Mouse (Mus musculus) testis, adult 2 months (tissue): ENCODE data around the gene Cd320. TPM values are rescaled to one million over a fixed set of nuclear protein-coding genes. Genes with fewer than 3 reads are reported as not detected.
"Not testable (repeated sequence)": the region's sequence is repeated elsewhere in the genome, so short reads cannot be mapped to it uniquely, and the experiment has no call there.

Experiments
- H3K27ac ChIP-seq: fragments of 200-500 bp; 2 replicates; pipeline ENCODE4 v1.5.1; 2012; ENCODE audit warnings: low read depth, low read length; ENCODE audit not compliant: control insufficient read depth, insufficient read depth
- H3K27me3 ChIP-seq: fragments of 200-500 bp; 2 replicates; pipeline ENCODE4 v1.6.1; 2012; ENCODE audit warnings: mild to moderate bottlenecking, low read length, moderate library complexity; ENCODE audit not compliant: control insufficient read depth, insufficient read depth
- H3K36me3 ChIP-seq: fragments of 200-500 bp; 2 replicates; pipeline ENCODE4 v1.6.1; 2012; ENCODE audit warnings: mild to moderate bottlenecking, low read length; ENCODE audit not compliant: control insufficient read depth, insufficient read depth
- H3K4me1 ChIP-seq: fragments of 200-500 bp; 2 replicates; pipeline ENCODE4 v1.6.1; 2012; ENCODE audit warnings: low read length; ENCODE audit not compliant: control insufficient read depth, insufficient read depth
- H3K4me3 ChIP-seq: fragments of 200-500 bp; 2 replicates; pipeline ENCODE4 v1.5.1; 2012; ENCODE audit warnings: low read depth, mild to moderate bottlenecking, low read length, moderate library complexity, mixed read lengths; ENCODE audit not compliant: control insufficient read depth
- CTCF ChIP-seq: fragments of 200-500 bp; IDR thresholded peaks from 2 replicates; pipeline ENCODE4 v1.5.1; 2012; ENCODE audit warnings: low read depth, mild to moderate bottlenecking, inconsistent platforms, low read length, moderate library complexity; ENCODE audit not compliant: control insufficient read depth, insufficient read depth, insufficient replicate concordance
- POLR2A ChIP-seq: fragments of 200-500 bp; IDR thresholded peaks from 2 replicates; pipeline ENCODE4 v1.6.1; 2012; ENCODE audit warnings: low read depth, mild to moderate bottlenecking, inconsistent platforms, low read length, moderate library complexity; ENCODE audit not compliant: control insufficient read depth
- polyA plus RNA-seq: library from polyadenylated mRNA; depleted of rRNA; stranded (reverse); fragments of >200 nt; gene quantifications from 2 replicates; pipeline ENCODE4 v1.2.3, GENCODE M21; 2012

Gene Cd320
- polyA plus RNA-seq, 1 experiment, result 264 TPM

GRCm38 (mm10) chr17:33817184-33817968, 25.5 kb upstream of the Cd320 start:
- H3K36me3 ChIP-seq, result no peaks in the 10 kb centered on the region
- peak overlapping the region; percentile 86 for H3K4me3 ChIP-seq
- TF ChIP-seq CTCF, result no peak
- no peak; the same call in 1 of the 2 replicates for TF ChIP-seq POLR2A
- H3K27ac ChIP-seq, result peak overlapping the region; percentile 84
- H3K27me3 ChIP-seq, result no peaks in the 10 kb centered on the region
- peaks cover 14% of the 10 kb centered on the region for H3K4me1 ChIP-seq

DNA sequence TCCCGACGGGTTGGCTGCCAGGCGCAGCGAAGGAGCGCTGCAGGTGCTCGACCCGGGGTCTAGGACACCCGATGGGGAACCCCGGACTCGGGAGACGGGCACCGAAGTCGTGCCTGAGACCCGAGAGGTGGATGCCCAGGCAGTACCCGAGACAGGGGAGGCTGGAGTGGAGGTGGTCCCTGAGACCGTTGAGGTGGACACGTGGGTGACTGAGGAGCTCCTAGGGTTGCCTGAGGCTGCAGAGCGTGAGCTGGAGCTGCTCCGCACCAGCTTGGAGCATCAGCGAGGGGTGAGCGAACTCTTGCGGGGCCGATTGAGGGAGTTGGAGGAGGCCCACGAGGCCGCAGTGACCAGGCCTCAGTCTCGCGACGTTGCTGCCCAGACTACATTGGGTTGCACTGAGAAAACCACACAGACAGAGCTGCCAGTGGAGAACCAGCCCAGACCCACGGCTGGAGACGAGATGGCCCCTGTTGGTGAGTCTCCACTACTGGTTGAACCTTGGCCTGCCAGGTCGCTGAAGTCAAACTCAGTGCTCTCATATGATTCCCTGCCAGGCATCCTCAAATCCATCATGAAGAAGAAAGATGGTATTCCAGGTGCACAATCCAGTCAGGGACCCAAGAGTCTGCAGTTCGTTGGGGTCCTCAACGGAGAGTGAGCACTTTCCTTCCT, 24.8 kb upstream of the Cd320 start:
- Histone ChIP-seq H3K27ac (peak overlapping the region; percentile 80), H3K4me3 (peak overlapping the region; percentile 85), H3K36me3 (no peaks in the 10 kb centered on the region; the same call in 1 of the 2 replicates), H3K27me3 (no peaks in the 10 kb centered on the region), H3K4me1 (peaks cover 14% of the 10 kb centered on the region)
- TF ChIP-seq POLR2A, result no peak
- TF ChIP-seq CTCF, result no peak

GRCm38 (mm10) chr17:33822436-33822959, 20.4 kb upstream of the Cd320 start:
- H3K36me3 ChIP-seq, result peaks cover 2% of the 10 kb centered on the region; the same call in 1 of the 2 replicates
- H3K27me3 ChIP-seq, result no peaks in the 10 kb centered on the region
- no peak overlapping the region for H3K4me3 ChIP-seq
- peaks cover 11% of the 10 kb centered on the region for H3K4me1 ChIP-seq
- H3K27ac ChIP-seq, result no peak overlapping the region
- TF ChIP-seq POLR2A, result no peak
- TF ChIP-seq CTCF, result no peak

DNA sequence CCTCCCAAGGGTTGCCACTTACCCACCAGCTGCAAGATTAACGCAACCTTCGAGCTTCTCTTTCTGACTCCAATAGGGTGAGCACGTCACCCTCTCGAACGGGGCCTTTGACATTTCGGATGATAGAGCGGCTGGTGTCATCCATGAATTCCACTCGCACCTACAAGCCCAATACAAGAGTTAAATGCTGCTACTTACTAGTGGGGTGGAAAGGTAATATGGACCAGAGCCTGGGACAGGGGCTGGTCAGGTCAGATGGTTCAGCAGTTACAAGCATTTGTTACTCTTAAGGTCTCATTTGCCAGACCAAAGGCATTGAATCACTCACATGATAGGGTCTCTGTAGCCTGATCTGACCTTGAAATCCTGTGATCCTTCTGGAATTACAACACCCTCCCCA, 19.7 kb upstream of the Cd320 start:
- not testable (repeated sequence) for H3K4me1 ChIP-seq, H3K36me3 ChIP-seq, H3K27me3 ChIP-seq
- peak overlapping the region; percentile 15; the same call in 1 of the 2 replicates for H3K27ac ChIP-seq
- peak overlapping the region; percentile 98; the same call in 1 of the 2 replicates for H3K4me3 ChIP-seq

DNA sequence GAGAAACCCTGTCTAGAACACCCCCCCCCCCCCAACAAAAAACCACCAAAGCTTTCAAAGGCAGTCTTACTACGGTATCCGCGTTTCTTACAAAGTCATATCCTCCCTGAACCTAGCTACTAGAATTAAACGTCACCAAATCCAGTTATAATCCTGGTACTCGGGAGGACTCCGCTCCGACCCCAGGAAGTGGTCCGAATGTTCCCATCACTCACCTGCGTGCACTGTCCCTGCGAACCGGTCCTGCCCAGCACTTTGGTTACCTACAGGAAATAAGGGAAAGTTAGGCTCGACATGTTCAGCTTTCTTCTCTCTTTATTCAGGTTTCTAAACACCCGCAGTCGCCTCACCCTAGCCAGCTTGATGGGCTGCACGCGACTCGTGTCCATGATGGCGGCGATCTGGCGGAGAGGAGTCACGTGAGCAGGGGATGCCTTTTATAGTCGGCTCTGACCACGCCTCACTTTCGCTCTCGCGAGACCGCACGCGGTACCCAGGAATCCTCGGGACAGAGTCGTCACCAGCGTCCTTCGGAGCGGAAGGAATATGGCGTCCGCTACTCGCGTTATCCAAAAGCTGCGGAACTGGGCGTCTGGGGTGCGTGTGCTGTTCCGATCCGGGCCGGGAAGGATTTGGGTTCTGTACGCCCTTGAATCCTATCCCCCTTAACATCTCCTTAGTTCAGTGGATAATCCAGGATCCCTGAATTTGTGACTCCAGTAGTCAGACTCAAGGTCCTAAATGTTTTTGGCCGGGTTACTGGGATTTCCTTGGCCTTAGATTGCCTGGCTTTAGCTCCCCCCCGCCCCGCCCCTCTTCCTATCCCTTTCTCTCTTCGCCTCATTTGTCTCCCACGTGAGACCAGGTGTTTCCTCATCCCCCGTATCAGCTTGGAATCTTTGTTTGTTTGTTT, 18.6 kb upstream of the Cd320 start, which contains the start of the genes Rps28 and Ndufa7:
Gene Rps28 (minus strand): TSS at position 479 of the 913 bp plus-strand sequence.
Gene Ndufa7 (plus strand): TSS at position 489 of the 913 bp plus-strand sequence.
- Histone ChIP-seq H3K27me3 (no peaks in the 10 kb centered on the region), H3K27ac (peak within 1 kb of the TSS; percentile 93), H3K4me1 (peaks cover 2% of the 10 kb centered on the region), H3K36me3 (peaks cover 2% of the 10 kb centered on the region; the same call in 1 of the 2 replicates), H3K4me3 (peak within 1 kb of the TSS; percentile 98)
- TF ChIP-seq CTCF (no peak), POLR2A (peak; percentile 100)

DNA sequence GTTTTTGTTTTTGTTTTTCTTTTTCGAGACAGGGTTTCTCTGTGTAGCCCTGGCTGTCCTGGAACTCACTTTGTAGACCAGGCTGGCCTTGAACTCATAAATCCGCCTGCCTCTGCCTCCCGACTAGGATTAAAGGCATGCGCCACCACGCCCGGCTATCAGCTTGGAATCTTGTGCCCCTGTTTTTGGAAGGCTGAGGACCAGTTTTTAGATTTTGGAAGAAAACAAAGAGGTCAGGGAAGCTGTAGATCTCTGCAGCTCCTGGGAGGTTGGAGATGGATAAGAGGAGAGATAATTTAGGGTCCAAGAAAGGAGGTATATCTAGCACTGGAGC, 17.9 kb upstream of the Cd320 start:
- not testable (repeated sequence) for H3K36me3 ChIP-seq, H3K27me3 ChIP-seq, H3K4me1 ChIP-seq
- Histone ChIP-seq H3K4me3 (peak overlapping the region; percentile 98), H3K27ac (peak overlapping the region; percentile 46; the same call in 1 of the 2 replicates)

DNA sequence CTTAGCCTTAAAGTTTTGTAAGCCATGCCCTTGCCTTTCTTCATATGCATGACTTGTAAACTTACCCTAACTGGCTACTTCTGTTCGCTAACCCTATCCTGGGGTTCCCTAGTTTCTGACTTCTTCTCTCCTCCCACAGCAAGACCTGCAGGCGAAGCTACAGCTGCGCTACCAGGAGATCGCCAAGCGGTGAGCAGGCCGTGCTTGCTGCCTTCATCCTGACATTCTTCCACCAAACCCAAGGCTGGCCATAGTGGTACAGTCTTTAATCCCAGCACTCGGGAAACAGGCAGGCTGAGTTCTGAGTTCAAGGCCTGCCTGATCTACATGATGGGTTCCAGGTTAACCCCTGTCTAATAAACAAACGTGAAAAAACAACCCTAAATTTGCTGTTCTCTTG, 17.4 kb upstream of the Cd320 start:
- peaks cover 4% of the 10 kb centered on the region for H3K36me3 ChIP-seq
- H3K27me3 ChIP-seq, result no peaks in the 10 kb centered on the region
- no peak overlapping the region for H3K27ac ChIP-seq
- peaks cover 2% of the 10 kb centered on the region; the same call in 1 of the 2 replicates for H3K4me1 ChIP-seq
- TF ChIP-seq CTCF, result no peak
- TF ChIP-seq POLR2A, result no peak
- peak overlapping the region; percentile 3; the same call in 1 of the 2 replicates for H3K4me3 ChIP-seq
